Mouse (Mus musculus): Measurements from ENCODE around the gene Bnc1.

Gene Bnc1

DNA sequence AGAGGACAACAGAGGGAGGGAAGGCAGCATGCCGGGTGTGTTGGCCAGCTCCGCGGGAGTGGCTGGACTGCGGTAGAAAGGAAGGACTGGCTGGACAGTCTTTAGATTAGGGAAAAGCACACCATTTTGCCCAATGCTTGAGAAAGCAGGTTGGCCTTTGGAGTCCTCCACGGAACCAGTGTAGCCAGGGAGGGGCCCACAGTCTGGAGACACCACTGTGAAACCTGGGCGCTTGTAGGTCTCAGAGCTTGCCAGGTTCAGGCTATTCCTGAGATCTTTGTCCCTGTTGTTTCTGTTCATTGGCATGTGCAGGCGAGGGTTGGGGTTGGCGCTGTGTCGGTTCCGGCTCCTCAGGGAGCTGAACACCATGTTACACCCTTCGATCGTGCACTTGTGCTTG lies 18.2 kb downstream of the Bnc1 start:
- no peak for DNase-seq (ENCODE audit: low read depth)

DNA sequence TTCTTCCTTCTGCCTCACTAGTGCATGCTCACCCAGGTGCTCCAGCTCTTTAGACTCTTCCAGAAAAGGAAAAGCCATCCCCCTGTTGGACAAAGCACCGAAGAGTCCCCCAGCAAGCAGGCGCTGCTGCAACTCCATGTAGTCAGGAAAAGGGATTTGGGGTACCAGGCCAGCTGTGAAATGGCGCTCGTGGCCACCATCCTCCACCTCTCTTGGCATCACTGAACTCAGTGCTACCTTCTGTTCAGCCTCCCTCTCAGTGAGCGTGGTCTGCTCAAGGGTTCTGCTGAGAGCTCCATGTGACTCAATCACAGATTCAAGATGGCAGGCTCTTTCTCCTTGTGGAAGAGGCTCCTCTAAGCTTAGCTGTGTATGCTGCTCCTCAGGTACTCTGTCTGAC lies 18.8 kb downstream of the Bnc1 start:
- no peak for DNase-seq (ENCODE audit: low read depth)

DNA sequence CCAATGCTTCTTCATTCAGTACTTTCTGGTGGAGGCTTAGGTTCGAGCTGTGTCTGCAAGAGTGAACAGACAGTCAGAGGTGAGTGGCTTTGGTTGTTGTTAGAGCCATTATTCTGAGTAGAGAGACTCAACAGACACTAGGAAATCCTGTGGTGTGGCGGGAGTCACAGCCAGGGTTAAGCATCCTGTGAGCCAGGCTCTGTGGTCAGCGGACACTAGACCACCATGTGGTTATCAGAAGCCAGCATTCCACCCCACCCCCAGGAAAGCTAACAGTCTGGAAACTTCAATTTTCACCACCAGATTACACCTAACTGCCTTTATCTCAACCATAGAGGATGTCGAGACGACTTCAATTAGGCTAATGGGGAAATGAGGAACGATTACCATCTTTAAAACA lies 23.1 kb downstream of the Bnc1 start:
- no peak for DNase-seq (ENCODE audit: low read depth)

- no peak for DNase-seq (ENCODE audit: low read depth)
Measured at GRCm38 (mm10) chr7:81968451-81968850, 23.6 kb downstream of the Bnc1 start.

DNA sequence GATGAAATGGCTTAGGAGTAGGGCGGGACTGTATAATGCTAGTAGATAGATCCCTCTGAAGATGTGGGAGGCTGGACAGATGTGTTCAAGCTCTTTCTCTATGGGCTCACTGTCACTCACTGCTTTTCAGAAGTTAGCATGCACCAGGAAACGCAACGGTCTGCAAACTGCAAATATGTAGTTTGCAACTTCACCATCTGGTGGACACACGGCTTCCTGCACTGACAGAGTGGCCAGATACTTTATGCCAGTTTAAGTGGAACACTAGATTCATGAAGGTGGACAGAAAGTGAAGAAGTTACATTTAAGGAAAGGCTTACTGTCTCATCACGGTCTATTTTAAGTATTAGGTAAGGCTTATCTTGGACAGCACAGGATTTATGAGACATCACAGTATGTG lies 25.9 kb downstream of the Bnc1 start:
- DNase-seq (ENCODE audit: low read depth), result no peak

DNA sequence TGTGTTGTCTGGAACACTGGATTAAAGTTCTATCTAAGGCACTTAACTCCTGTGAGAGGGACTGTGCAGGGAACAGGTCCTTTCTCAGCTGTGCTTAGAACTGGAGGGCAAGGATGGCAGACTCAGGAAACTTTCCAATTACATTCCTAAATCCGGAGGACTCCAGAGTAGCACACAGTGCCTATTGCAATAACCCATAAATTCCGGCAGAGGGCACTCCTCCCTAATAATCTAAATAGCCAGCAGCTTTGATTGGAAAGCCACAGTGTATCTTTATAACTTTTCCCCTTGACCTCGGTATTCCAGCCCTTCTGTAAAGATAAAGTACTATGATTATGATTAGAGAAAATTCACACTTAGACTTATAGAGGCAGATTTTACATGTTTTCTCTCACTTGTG lies 32.4 kb downstream of the Bnc1 start:
- DNase-seq (ENCODE audit: low read depth), result peak; percentile 11

- no peak for DNase-seq (ENCODE audit: low read depth)
Measured at GRCm38 (mm10) chr7:81954208-81954846, 37.8 kb downstream of the Bnc1 start.

GRCm38 (mm10) chr7:81950499-81950898 lies 41.6 kb downstream of the Bnc1 start:
- DNase-seq (ENCODE audit: low read depth), result no peak

GRCm38 (mm10) chr7:81945398-81945797 lies 46.7 kb downstream of the Bnc1 start:
- DNase-seq (ENCODE audit: low read depth), result no peak

- no peak for DNase-seq (ENCODE audit: low read depth)
Measured at GRCm38 (mm10) chr7:81934806-81935205, 57.3 kb downstream of the Bnc1 start.

DNA sequence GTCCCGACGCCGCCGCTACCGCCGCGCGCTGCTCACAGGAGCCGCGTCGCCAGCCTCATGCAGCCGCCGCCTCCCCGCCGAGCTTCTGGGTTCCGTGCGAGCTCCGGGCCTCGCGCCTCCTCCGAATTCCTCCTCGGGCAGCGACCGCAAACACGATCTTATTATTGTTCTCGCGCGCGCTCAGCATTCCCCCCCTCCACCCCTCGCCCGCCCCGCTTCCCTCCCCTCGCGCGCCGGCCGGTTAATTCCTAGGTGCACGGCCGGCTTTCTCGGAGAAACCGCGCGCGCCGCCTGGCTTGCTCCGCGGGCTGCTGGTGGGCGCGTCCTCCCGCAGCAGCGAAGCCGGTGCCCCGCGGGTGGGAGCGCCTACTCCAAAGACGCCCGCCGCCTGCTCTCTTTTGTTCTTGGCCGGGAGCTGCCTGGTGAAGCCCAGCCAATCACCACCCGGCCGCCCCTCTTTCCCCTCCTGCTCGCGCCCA lies 57.8 kb downstream of the Bnc1 start, which contains the start of gene Hdgfl3:
Gene Hdgfl3 (minus strand): TSS at position 207 of the 479 bp plus-strand sequence.
- no peak for DNase-seq (ENCODE audit: low read depth)

GRCm38 (mm10) chr7:81933601-81934266 lies 58.4 kb downstream of the Bnc1 start:
- no peak for DNase-seq (ENCODE audit: low read depth)

DNA sequence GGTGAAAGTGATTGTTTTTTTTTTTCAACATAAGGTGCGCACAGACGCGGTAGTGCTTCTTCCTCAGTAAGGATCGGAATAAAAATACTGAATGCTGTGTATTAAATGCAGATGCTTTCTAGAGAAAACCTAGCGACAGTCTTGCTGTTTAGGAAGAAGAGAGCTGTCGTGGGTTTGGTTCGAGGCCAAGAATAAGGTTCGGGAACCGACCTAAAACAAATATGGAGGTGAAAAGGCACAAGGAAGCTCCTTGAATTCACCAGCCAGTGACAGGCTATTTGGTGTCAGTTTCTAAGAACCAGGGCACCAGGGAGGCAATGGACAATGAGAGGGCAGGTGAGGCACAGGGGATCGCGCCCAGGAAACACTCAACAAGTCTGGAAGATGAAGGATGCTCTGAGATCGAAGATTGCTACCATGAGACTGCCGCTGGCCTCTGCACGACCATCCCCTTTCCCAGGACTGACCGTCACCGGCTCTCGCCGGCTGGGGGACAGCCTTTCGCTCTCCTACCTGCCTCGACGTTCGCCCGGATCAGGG lies 59.0 kb downstream of the Bnc1 start:
- DNase-seq (ENCODE audit: low read depth), result no peak

DNA sequence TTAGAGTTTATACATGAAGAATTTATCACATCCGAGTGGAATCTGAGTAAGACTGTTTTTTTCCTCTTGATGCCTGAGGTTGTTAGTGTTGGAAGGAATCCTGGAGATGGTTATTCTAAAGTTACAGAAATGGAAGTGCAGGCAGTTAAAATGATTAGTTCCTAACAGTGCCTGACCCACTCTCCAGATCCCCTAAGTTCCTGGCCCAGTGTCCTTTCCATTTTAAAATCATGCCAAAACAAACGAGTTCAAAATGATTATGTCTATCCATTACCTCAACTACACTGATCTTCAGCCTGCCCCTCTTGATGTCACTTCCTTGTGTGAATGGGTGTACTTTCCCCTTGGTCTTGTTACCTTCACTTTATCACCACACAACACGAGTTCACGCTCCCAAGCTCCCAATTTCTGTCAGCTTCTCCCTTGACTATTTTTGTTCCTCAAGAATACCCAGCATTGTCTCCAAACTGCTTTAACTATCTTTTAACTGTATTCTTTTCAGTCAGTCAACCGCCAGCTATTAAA lies 59.5 kb downstream of the Bnc1 start:
- DNase-seq (ENCODE audit: low read depth), result no peak

DNA sequence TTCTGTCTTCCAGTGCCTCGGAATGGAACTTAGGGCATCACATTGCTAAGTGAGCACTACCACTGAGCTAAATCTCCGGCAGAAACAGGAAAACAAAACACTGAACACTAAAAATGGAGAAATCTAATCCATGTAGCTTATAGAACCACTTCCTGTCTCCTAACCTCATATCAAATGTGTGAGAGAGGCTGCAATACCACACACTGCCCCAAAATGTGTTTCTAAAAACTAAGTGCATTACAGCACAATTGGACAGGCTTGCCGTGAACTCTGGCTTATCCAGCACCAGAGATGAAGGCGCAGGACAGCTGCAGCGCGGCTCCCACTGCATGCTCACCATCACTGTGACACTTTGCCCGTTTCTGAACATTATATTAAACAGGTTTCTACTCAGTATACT lies 63.1 kb downstream of the Bnc1 start:
- no peak for DNase-seq (ENCODE audit: low read depth)

DNA sequence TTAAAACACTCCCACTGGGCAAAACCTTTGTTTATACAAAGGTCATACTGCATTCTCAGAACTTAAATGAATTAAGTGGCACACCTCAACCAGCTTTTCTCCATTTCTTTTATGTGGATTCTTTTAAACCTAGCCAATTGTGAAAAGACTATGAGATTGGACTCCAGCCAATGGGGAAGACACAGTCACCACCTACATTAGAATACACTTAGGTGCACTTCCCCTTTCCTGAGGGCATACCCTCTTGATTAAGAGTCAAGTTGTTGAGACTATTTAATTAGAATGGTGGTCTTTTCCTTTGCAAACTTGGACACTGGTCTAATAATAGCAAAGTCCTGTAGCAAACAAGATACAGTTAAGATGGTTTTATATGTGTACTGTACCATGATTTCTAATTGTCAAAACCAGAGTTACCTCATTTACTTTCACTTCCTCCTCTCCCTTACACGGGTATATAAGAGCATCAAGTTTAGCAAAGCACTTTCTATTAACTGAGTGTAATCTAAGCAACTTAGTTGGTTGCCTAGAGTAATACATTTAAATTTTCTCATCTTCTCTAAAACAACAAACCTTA lies 70.6 kb downstream of the Bnc1 start:
- no peak for DNase-seq (ENCODE audit: low read depth)

DNA sequence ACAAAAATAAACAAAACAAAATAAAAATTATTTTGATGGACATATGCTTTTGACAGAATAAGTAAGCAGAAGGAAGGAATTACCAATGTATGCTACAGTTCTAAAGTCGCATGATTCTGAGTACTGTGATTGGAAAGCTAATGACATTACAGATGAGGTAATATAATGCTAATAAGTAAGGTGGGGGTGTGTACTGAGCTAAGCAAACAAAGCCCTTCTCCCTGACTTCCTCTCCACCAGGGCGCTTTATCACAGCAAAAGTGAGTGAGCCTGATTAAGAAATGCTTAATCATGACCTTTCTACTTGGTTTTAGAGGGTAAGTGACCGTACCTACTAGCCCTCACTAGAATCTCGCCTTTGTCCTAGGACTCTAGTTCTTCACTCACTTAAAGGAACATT lies 71.8 kb downstream of the Bnc1 start:
- DNase-seq (ENCODE audit: low read depth), result no peak

GRCm38 (mm10) chr7:81918316-81918715 lies 73.8 kb downstream of the Bnc1 start:
- no peak for DNase-seq (ENCODE audit: low read depth)

Measured in c-Kit-positive CD71-positive TER-119-negative erythroid progenitor cells, embryonic 14.5 days (primary cell).